Mouse (Mus musculus) kidney, postnatal 0 days (tissue): Measurements from ENCODE around the gene Sec22b. TPM values are rescaled to one million over a fixed set of nuclear protein-coding genes. Genes with fewer than 3 reads are reported as not detected.
A peak's percentile ranks its signal among the peaks of the same experiment; 100 is the strongest.

Source experiments
- ATAC-seq: fragments of 200-750 bp; cut with Nextera tagmentation; replicated peaks from 2 replicates; pipeline ENCODE4 v1.8.0; 2017; ENCODE audit warnings: low read depth, moderate number of reproducible peaks, moderate TSS enrichment, moderate library complexity; ENCODE audit not compliant: low FRiP score
- DNase-seq: peaks from one replicate; pipeline ENCODE4 v3.0.0-alpha.2; 2016; ENCODE audit warnings: low spot score
- H3K27ac ChIP-seq: fragments of 300-500 bp; sonication (generic); 2 replicates; pipeline ENCODE4 v1.5.1; 2014; ENCODE audit warnings: mild to moderate bottlenecking
- H3K27me3 ChIP-seq: fragments of 300-500 bp; sonication (generic); 2 replicates; pipeline ENCODE4 v1.6.1; 2014; ENCODE audit warnings: low read length, mixed read lengths; ENCODE audit not compliant: insufficient read depth
- H3K36me3 ChIP-seq: fragments of 300-500 bp; sonication (generic); 2 replicates; pipeline ENCODE4 v1.6.1; 2014; ENCODE audit warnings: low read length, mixed read lengths; ENCODE audit not compliant: insufficient read depth
- H3K4me1 ChIP-seq: fragments of 300-500 bp; sonication (generic); replicated peaks from 2 replicates; pipeline ENCODE4 v1.6.1; 2014; ENCODE audit warnings: antibody characterized with exemption, low read length, mixed read lengths; ENCODE audit not compliant: insufficient read depth
- H3K4me2 ChIP-seq: fragments of 300-500 bp; sonication (generic); 2 replicates; pipeline ENCODE4 v1.6.1; 2014; ENCODE audit warnings: mild to moderate bottlenecking, low read length, moderate library complexity, mixed read lengths
- H3K4me3 ChIP-seq: fragments of 300-500 bp; sonication (generic); replicated peaks from 2 replicates; pipeline ENCODE4 v1.5.1; 2014; ENCODE audit warnings: low read depth, low read length
- H3K9ac ChIP-seq: fragments of 300-500 bp; sonication (generic); 2 replicates; pipeline ENCODE4 v1.6.1; 2014; ENCODE audit warnings: low read depth, low read length
- H3K9me3 ChIP-seq: fragments of 300-500 bp; sonication (generic); replicated peaks from 2 replicates; pipeline ENCODE4 v1.6.1; 2016; ENCODE audit warnings: low read length, inconsistent platforms, mixed read lengths
- CTCF ChIP-seq: IDR thresholded peaks from 2 replicates; pipeline ENCODE4 v1.5.1; 2016; ENCODE audit warnings: antibody characterized with exemption, low read depth, mild to moderate bottlenecking, moderate library complexity
- WGBS: fragments of 180-500 bp; shearing (Covaris S2); extraction: QIAGEN DNeasy Blood & Tissue Kit; methylation state at CpG from one replicate; pipeline ENCODE4 v1.1.7; 2014; 5-methylcytosine and 5-hydroxymethylcytosine counted together
- polyA plus RNA-seq: library from polyadenylated mRNA; unstranded; fragments of >200 nt; fragmentation: Nextera tagmentation; extraction: Ambion mirVana; gene quantifications from 2 replicates; pipeline ENCODE4 v1.2.1, GENCODE M21; 2015

The Sec22b gene
- polyA plus RNA-seq, 1 experiment from 2014 or later = 97.7 TPM

DNA sequence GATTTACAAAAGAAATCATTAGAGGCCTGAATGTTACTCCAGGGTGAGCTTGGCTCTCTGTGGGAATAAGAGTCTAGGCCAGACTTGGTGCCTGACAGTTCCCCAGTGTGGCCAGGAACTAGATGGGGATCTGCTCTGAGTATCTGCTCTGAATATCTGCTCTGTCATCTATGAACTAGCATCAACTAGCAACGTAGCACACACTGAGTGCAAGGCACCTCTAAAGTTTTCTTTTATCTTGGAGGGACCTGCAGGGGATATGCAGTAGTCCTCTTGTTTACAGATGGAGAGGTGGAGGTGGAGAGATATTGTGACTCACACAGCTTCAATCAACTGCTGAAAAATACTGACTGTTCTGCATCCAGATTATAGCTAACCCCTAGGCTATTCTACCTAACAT, 68.0 kb downstream of the Sec22b start:
- DNase-seq (no peak), ATAC-seq (no peak)
- Histone ChIP-seq H3K9me3 (no peaks in the 10 kb centered on the region), H3K27me3 (no peaks in the 10 kb centered on the region), H3K4me1 (peaks cover 17% of the 10 kb centered on the region; the same call in 1 of the 2 replicates), H3K9ac (no peak overlapping the region), H3K27ac (no peak overlapping the region), H3K4me2 (no peak overlapping the region), H3K36me3 (no peaks in the 10 kb centered on the region), H3K4me3 (no peak overlapping the region)
- no peak for TF ChIP-seq CTCF
- 60% methylated on average over 1 of the region's 1 CpGs for WGBS

DNA sequence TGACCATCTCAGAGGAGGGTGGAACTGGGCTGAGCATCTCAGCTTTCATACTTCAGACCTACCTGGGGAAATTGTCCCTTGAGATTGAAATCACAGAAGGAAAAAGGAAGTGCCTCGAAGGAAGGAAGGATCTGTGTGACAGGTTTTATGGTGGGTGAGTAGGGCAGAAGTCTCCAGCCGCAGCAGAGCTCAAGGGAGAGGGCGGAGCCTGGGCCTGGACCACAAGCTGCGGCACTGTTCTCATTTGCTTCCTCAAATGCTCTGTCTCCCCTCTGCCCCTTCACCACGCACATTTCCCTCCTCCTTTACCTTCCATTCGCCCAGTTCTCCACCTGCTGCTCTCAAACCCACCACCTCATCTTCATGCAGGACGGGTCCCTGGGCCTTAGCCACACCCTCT, 70.1 kb downstream of the Sec22b start:
- Histone ChIP-seq H3K9ac (no peak overlapping the region), H3K36me3 (no peaks in the 10 kb centered on the region), H3K27ac (no peak overlapping the region), H3K9me3 (no peaks in the 10 kb centered on the region), H3K27me3 (no peaks in the 10 kb centered on the region), H3K4me1 (peaks cover 17% of the 10 kb centered on the region; the same call in 1 of the 2 replicates), H3K4me2 (no peak overlapping the region), H3K4me3 (no peak overlapping the region)
- ATAC-seq (peak; percentile 48), DNase-seq (peak; percentile 50)
- WGBS = 17% methylated on average over 7 of the region's 7 CpGs
- TF ChIP-seq CTCF = no peak

DNA sequence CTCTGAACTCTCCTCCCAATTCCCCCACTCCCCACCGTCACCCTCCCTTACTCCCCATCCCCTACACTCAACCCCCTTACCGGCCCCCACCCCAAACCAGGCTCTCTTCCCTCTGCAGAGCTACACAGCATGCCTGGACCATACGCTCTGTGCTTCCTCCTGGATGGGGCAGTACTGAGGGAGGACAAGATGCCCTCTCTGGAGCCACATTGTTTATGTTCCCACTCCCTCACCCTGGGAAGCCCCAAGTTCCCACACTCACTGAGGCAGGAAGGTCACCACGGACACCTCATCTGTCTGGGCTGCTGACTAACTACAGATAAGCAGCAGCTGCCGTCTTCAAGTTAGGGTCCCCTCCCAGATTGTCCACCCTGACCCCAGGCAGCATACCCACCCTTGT, 71.2 kb downstream of the Sec22b start:
- H3K27ac ChIP-seq = 0 out of 2 replicates have a peak overlapping the region, but pooled peaks have one; percentile 8
- H3K4me2 ChIP-seq = no peak overlapping the region
- H3K36me3 ChIP-seq = no peaks in the 10 kb centered on the region
- peak; percentile 66 for ATAC-seq
- H3K9me3 ChIP-seq = no peaks in the 10 kb centered on the region
- WGBS = 34% methylated on average over 5 of the region's 5 CpGs
- H3K27me3 ChIP-seq = no peaks in the 10 kb centered on the region
- no peak for DNase-seq
- H3K9ac ChIP-seq = no peak overlapping the region
- no peak overlapping the region for H3K4me3 ChIP-seq
- peaks cover 17% of the 10 kb centered on the region; the same call in 1 of the 2 replicates for H3K4me1 ChIP-seq
- TF ChIP-seq CTCF = no peak

DNA sequence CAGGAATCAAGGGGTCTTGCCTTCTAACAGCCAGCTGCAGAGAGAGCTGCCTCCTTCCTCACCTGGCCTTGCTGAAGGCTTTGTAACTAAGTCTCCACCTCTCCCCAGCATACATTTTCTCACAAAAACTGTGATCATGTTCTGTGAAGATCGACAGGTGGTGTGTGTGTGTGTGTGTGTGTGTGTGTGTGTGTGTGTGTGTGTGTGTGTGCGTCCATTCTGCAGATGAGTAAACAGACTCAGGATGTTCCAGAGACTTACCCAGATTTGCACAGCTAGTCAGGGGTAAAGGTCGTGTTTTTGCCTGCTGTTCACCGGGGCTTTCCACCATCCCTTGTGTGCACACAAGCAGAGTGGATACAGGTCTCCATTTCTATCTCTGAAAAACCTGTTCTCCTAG, 71.7 kb downstream of the Sec22b start:
- Histone ChIP-seq H3K9me3 (no peaks in the 10 kb centered on the region), H3K9ac (no peak overlapping the region), H3K4me1 (peaks cover 17% of the 10 kb centered on the region; the same call in 1 of the 2 replicates), H3K27ac (0 out of 2 replicates have a peak overlapping the region, but pooled peaks have one; percentile 8), H3K36me3 (no peaks in the 10 kb centered on the region), H3K4me2 (no peak overlapping the region), H3K27me3 (no peaks in the 10 kb centered on the region), H3K4me3 (no peak overlapping the region)
- TF ChIP-seq CTCF = no peak
- no peak; the same call in 1 of the 2 replicates for ATAC-seq
- WGBS = 56% methylated on average over 4 of the region's 4 CpGs
- DNase-seq = no peak

Other genes starting within 250 kb of the Sec22b start
- 4.1 and 4.7 TPM in 2 replicates for gene Prkab2, start 243.0 kb upstream of the Sec22b start, polyA plus RNA-seq
- not detected in 2 replicates for gene Gm17651, start 226.5 kb upstream of the Sec22b start, polyA plus RNA-seq
- gene Pde4dip, start 12.5 kb upstream of the Sec22b start, polyA plus RNA-seq = 17.6 and 18.0 TPM in 2 replicates
- gene Notch2, start 112.3 kb downstream of the Sec22b start, polyA plus RNA-seq = 25.2 and 26.0 TPM in 2 replicates